Mouse (Mus musculus) MEL (cell line): ENCODE results near the gene Notch2.

Source experiments
- CHD1 ChIP-seq: IDR thresholded peaks from 2 replicates; pipeline ENCODE4 v1.6.1; 2012; ENCODE audit warnings: low read depth, mild to moderate bottlenecking, inconsistent platforms, low read length, improper control_type of control experiment
- POLR2AphosphoS5 ChIP-seq: IDR thresholded peaks from 2 replicates; pipeline ENCODE4 v1.6.1; 2012; ENCODE audit warnings: low read depth, borderline replicate concordance, mild to moderate bottlenecking, inconsistent platforms, low read length, moderate library complexity, mixed read lengths
- RAD21 ChIP-seq: IDR thresholded peaks from 2 replicates; pipeline ENCODE4 v1.6.1; 2011; ENCODE audit warnings: mild to moderate bottlenecking, low read depth, low read length, improper control_type of control experiment
- TAL1 ChIP-seq: IDR thresholded peaks from 2 replicates; pipeline ENCODE4 v1.6.1; 2012; ENCODE audit warnings: mild to moderate bottlenecking, inconsistent platforms, low read length, moderate library complexity, mixed read lengths
- USF1 ChIP-seq: IDR thresholded peaks from 2 replicates; pipeline ENCODE4 v1.6.1; 2014; ENCODE audit warnings: low read depth, mild to moderate bottlenecking, inconsistent platforms, low read length, improper control_type of control experiment, moderate library complexity

- TF ChIP-seq TAL1 (no peak), CHD1 (no peak), USF1 (no peak), RAD21 (no peak), POLR2AphosphoS5 (no peak)
These were observed 15.0 kb upstream of the Notch2 start for GRCm38 (mm10) chr3:97998349-97998748.
